Mouse (Mus musculus): Measurements from ENCODE around the gene Igflr1. TPM values are rescaled to one million over a fixed set of nuclear protein-coding genes. Genes with fewer than 3 reads are reported as not detected.
A peak's percentile ranks its signal among the peaks of the same experiment; 100 is the strongest.

The Igflr1 gene
- 4.3 and 4.8 TPM in 2 replicates for polyA plus RNA-seq (2015; fragmentation: Nextera tagmentation; extraction: Ambion mirVana)

DNA sequence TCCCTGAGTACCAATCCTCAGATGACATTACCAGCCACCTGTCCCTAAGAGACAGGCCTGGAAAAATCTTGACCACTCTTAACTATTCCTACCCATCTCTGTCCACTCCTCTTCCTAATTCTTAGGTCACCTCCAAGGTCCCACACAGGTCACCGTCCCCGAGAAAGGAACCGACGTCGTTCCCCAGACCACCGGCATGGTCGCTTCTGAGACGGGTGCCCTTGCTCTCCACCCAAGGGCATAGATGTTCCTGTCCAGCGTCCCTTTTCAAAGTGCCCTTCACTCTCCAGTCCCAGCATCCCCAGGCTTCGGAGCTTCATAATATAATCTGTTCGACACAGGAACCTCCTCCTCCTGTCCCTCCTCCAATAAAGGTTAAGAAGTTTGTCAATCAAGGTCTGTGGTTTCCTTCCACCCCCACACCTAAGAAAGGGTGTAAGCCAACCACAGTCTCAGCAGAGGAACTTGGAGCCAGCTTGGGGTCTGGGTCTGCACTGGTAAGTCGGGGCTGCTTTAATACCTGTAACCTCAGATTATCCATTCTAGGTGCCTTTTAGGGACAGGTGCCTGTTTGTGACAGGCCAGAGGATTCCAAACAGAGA, at the start of gene Igflr1:
Gene Igflr1 (plus strand): TSS at position 458 of the 602 bp plus-strand sequence.
- peaks cover 52% of the 10 kb centered on the region for H3K36me3 ChIP-seq
- no peaks in the 10 kb centered on the region for H3K9me3 ChIP-seq
- peak within 1 kb of the TSS; percentile 76 for H3K4me3 ChIP-seq
- peak within 1 kb of the TSS; percentile 83 for H3K9ac ChIP-seq
- no peak within 1 kb of the TSS for H3K27ac ChIP-seq
- H3K4me1 ChIP-seq: peaks cover 22% of the 10 kb centered on the region
- H3K27me3 ChIP-seq: no peaks in the 10 kb centered on the region
- no peak for ATAC-seq (ENCODE audit: insufficient number of reproducible peaks, insufficient read depth, low FRiP score, low TSS enrichment, low read depth)
- peak within 1 kb of the TSS; percentile 82 for H3K4me2 ChIP-seq
- WGBS: 94% methylated on average over 12 of the region's 12 CpGs

DNA sequence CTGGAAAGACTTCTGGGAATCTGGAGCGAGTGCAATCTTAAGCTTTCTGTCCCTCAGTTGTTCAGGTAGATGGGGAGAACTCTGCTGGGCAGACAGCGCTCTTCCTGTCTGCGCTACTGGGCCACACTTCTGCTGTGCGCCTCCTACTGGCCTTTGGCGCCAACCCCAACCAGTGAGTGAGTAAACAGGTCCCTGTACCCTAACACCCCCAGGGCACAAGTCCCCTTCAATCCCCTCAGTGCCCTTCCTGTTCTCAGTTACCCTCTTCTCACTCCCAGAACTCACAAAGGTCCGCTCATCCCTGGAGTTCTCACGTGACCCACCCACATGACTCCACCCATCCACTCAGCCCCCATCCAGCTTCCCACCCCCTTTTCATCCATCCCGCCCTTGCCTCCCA, 46.9 kb upstream of the Igflr1 start:
- ATAC-seq (ENCODE audit: insufficient number of reproducible peaks, insufficient read depth, low FRiP score, low TSS enrichment, low read depth): no peak
- WGBS: 30% methylated on average over 8 of the region's 8 CpGs

DNA sequence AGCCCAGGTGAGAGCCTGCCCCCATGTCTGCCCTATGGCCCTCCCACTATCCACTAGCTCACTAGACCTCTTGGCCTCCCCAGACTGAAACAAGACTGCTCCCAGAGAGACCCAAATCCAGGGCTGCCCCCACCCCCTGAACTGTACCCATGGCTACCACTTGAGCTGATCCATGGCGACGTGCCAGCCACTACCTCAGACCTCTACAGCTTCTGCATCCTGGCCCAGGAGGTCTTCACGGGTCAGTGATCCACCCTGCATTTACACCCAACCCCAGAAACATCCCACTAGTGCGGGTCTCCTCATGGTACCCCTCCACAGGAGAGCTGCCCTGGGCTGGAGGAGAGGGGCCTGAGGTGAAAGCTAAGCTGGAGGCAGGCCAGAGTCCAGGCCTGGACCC, 44.8 kb upstream of the Igflr1 start:
- 76% methylated on average over 4 of the region's 4 CpGs for WGBS
- no peak for ATAC-seq (ENCODE audit: insufficient number of reproducible peaks, insufficient read depth, low FRiP score, low TSS enrichment, low read depth)
- Histone ChIP-seq H3K36me3 (peaks cover 30% of the 10 kb centered on the region), H3K27ac (no peak overlapping the region), H3K9ac (no peak overlapping the region), H3K9me3 (no peaks in the 10 kb centered on the region), H3K4me1 (0 out of 2 replicates have a peak, but pooled peaks cover 3% of the 10 kb centered on the region), H3K4me2 (no peak overlapping the region), H3K4me3 (no peak overlapping the region), H3K27me3 (no peaks in the 10 kb centered on the region)

More for the DNA sequence above, 46.9 kb upstream of the Igflr1 start:
- Histone ChIP-seq H3K36me3 (peaks cover 10% of the 10 kb centered on the region), H3K4me2 (no peak overlapping the region), H3K9ac (no peak overlapping the region; the same call in 1 of the 2 replicates), H3K27me3 (no peaks in the 10 kb centered on the region), H3K9me3 (no peaks in the 10 kb centered on the region), H3K4me3 (no peak overlapping the region), H3K4me1 (0 out of 2 replicates have a peak, but pooled peaks cover 3% of the 10 kb centered on the region), H3K27ac (no peak overlapping the region)

DNA sequence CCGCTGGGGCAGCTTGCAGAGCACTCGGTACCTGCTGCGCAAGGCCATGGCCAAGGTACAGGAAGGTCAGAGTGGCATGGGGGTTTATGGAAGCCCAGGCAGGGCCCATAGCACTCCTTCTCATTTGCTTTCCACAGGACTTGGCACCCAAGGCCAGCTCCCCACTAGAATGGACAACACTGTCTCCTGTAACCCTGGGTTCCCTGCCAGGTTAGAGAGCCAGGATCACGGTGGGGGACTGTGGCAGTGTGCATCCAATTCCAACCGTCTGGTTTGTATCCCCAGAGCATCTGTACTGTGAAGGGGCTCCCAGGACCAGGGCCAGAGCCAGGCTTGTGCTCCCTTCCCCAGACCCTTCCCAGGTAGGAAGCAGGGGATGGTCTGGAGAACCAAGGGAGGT, 44.4 kb upstream of the Igflr1 start:
- no peak overlapping the region for H3K9ac ChIP-seq
- no peak overlapping the region for H3K4me3 ChIP-seq
- H3K27ac ChIP-seq: 0 out of 2 replicates have a peak overlapping the region, but pooled peaks have one; percentile 11
- no peaks in the 10 kb centered on the region for H3K27me3 ChIP-seq
- no peaks in the 10 kb centered on the region for H3K9me3 ChIP-seq
- peaks cover 35% of the 10 kb centered on the region for H3K36me3 ChIP-seq
- 67% methylated on average over 5 of the region's 5 CpGs for WGBS
- no peak overlapping the region for H3K4me2 ChIP-seq
- H3K4me1 ChIP-seq: peaks cover 6% of the 10 kb centered on the region
- no peak for ATAC-seq (ENCODE audit: insufficient number of reproducible peaks, insufficient read depth, low FRiP score, low TSS enrichment, low read depth)

DNA sequence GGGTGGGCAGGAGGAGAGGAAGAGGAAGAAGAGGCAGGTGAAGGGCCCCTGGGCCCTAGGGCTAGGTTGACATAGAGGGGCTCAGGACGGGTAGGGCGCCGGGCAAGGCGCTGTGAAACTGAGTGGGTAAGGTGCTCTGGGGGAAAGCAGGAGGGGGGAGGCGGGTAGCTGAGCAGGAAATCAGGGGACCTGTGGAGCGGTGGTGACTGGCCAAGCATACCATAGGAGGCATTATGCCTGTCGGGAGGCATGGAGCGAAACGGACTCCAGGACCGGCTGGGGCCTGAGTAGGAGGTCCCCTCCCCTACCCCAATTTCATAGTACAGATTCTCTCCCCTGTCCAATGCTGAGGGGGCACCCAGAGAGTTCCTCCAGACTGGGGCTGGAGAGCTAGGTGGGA, 42.4 kb upstream of the Igflr1 start:
- Histone ChIP-seq H3K4me1 (peaks cover 20% of the 10 kb centered on the region), H3K27me3 (no peaks in the 10 kb centered on the region), H3K27ac (no peak overlapping the region), H3K9me3 (no peaks in the 10 kb centered on the region), H3K4me2 (no peak overlapping the region), H3K9ac (no peak overlapping the region), H3K36me3 (peaks cover 54% of the 10 kb centered on the region), H3K4me3 (no peak overlapping the region)
- 88% methylated on average over 10 of the region's 10 CpGs for WGBS
- ATAC-seq (ENCODE audit: insufficient number of reproducible peaks, insufficient read depth, low FRiP score, low TSS enrichment, low read depth): no peak

DNA sequence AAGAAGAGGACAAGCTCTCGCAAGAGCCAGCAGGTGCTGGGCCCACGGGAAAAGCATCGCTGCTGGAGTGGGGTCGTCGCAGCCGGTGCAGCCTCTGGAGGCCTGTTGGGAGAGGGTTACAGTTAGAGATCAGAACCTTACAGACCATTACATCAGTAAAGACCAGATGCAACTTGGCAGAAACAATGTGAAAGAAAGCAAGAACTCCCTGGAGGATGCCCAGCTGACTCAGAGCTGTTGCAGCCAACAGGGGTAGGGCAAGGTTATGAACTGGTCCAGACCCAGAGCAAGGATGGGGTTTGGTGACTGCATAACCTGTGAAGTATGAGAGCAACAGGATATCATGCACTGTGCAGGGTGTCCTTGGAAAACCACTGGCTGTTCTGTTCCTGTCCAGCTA, 40.7 kb upstream of the Igflr1 start:
- Histone ChIP-seq H3K4me1 (peaks cover 20% of the 10 kb centered on the region), H3K27ac (no peak overlapping the region), H3K36me3 (peaks cover 70% of the 10 kb centered on the region), H3K27me3 (no peaks in the 10 kb centered on the region), H3K4me3 (no peak overlapping the region), H3K9me3 (no peaks in the 10 kb centered on the region), H3K4me2 (no peak overlapping the region), H3K9ac (no peak overlapping the region)
- ATAC-seq (ENCODE audit: insufficient number of reproducible peaks, insufficient read depth, low FRiP score, low TSS enrichment, low read depth): no peak
- 83% methylated on average over 6 of the region's 6 CpGs for WGBS

DNA sequence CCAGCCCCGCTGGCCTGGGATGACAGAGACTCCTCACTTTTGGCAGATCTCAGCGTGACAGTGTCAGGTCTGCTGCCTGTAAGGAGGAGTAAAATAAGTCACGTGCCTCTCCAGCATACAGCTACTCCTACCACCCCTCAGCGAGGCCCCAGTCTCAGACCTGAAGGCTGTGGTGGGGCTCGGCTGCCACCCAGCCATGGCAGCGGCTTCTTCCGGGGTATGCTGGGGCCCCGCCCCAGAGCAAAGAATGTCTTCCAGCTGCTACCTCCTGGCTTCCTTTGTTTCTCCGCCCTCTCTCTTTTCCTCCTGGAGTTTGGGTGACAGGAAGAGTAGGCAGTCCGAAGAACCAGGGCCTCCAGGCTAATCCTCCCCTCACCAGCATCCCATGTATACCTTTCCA, 39.3 kb upstream of the Igflr1 start:
- Histone ChIP-seq H3K36me3 (peaks cover 84% of the 10 kb centered on the region), H3K27ac (peak overlapping the region; percentile 84), H3K9me3 (no peaks in the 10 kb centered on the region), H3K4me3 (peak overlapping the region; percentile 27), H3K4me2 (peak overlapping the region; percentile 53), H3K9ac (peak overlapping the region; percentile 64), H3K27me3 (no peaks in the 10 kb centered on the region), H3K4me1 (peaks cover 20% of the 10 kb centered on the region)
- 14% methylated on average over 10 of the region's 10 CpGs for WGBS
- no peak for ATAC-seq (ENCODE audit: insufficient number of reproducible peaks, insufficient read depth, low FRiP score, low TSS enrichment, low read depth)

DNA sequence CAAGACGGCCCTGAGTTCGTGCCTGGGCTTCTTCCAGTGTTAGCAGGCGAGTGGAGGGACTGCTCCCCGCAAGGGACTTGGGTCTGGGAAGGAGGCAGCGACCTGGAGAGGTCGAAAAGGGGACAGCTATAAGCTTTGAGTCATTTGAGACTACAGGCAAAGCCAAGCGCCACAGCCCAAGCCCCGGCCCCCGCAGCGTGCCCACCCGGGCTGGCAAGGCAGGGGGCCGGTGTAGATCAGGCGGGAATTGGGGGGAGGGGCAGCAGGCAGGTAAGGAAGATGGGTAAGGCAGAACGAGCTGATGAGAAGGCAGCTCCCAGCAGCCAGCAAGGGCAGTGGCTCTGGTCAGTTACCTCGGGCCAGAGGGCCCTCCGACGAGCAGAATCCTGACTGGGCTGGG, 38.8 kb upstream of the Igflr1 start:
- Histone ChIP-seq H3K36me3 (peaks cover 88% of the 10 kb centered on the region), H3K27me3 (no peaks in the 10 kb centered on the region), H3K9me3 (no peaks in the 10 kb centered on the region), H3K27ac (peak overlapping the region; percentile 84), H3K4me1 (peaks cover 23% of the 10 kb centered on the region), H3K4me2 (peak overlapping the region; percentile 53), H3K4me3 (peak overlapping the region; percentile 27), H3K9ac (peak overlapping the region; percentile 64)
- 11% methylated on average over 17 of the region's 17 CpGs for WGBS
- ATAC-seq (ENCODE audit: insufficient number of reproducible peaks, insufficient read depth, low FRiP score, low TSS enrichment, low read depth): no peak

DNA sequence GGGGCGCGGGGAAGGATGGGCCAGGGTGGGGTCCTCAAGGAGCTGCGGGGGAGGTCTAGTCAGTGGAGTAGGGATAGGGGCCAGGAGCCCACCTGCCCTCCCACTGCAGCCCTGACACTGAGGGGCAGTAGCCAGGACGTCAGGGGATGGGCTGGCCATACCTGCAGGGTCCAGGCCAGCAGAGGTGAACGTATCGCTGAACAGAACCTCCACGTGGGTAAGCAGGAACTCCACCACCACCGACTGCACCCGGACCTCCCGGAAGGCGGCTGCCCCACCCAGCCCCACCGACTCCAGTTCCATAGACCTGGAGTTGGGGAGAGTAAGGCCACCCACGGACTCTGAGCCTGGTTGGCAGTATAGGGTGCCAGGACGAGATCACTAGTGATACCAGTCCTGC, 38.2 kb upstream of the Igflr1 start:
- Histone ChIP-seq H3K27me3 (no peaks in the 10 kb centered on the region), H3K27ac (peak overlapping the region; percentile 84), H3K9me3 (no peaks in the 10 kb centered on the region), H3K4me1 (peaks cover 26% of the 10 kb centered on the region), H3K4me2 (peak overlapping the region; percentile 53), H3K36me3 (peaks cover 93% of the 10 kb centered on the region), H3K4me3 (peak overlapping the region; percentile 27), H3K9ac (peak overlapping the region; percentile 64; the same call in 1 of the 2 replicates)
- 78% methylated on average over 14 of the region's 14 CpGs for WGBS
- ATAC-seq (ENCODE audit: insufficient number of reproducible peaks, insufficient read depth, low FRiP score, low TSS enrichment, low read depth): no peak

DNA sequence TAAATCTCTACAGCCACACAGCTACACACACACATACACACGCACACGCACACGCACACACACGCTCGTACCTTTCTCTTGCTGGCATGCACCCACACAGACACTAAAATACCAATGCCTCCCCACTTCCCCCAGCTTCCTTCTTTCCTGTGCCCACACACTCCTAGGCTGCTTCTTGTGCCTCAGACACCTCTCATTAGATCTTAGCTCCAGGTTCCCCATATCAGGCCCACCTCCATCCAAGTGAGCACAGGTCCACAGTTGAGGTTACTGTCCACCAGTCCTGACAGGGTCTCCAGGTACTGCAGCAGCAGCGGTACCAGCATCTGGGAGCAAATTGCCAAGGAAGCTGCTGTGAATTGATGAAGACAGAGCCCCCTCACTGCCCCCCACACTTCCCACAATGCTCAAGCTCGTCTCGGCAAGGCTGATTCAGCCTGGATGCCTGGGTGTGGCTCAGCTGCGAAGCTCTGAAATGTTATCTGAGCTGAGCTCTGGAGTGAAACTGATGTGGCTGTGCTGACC, 33.9 kb upstream of the Igflr1 start:
- H3K9ac ChIP-seq: peak overlapping the region; percentile 78
- no peaks in the 10 kb centered on the region for H3K9me3 ChIP-seq
- no peaks in the 10 kb centered on the region for H3K27me3 ChIP-seq
- no peak overlapping the region for H3K27ac ChIP-seq
- no peak overlapping the region for H3K4me2 ChIP-seq
- no peak for ATAC-seq (ENCODE audit: insufficient number of reproducible peaks, insufficient read depth, low FRiP score, low TSS enrichment, low read depth)
- peaks cover 57% of the 10 kb centered on the region for H3K36me3 ChIP-seq
- 71% methylated on average over 9 of the region's 9 CpGs for WGBS
- peaks cover 42% of the 10 kb centered on the region for H3K4me1 ChIP-seq
- no peak overlapping the region for H3K4me3 ChIP-seq

DNA sequence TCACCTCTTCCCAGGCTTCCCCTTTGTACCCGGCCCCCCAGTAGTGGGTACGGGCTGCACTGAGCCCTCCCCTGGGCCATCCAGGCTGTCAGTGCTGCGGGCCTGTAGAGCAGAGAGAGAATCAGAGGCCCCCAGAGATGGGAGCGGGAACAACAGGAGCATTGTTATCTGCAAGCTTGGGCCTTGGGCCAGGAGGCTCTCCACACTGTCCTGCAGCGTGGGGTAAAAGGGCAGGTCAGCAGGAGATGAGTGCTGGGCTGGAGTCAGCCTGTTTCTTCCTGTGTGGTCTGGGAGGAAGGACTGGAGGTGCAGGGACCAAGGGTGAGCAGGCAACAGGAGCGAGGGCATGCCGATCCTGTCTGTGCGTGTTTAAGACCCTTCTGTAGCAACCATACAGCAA, 32.3 kb upstream of the Igflr1 start:
- no peak for ATAC-seq (ENCODE audit: insufficient number of reproducible peaks, insufficient read depth, low FRiP score, low TSS enrichment, low read depth)
- peak overlapping the region; percentile 78 for H3K9ac ChIP-seq
- H3K27me3 ChIP-seq: no peaks in the 10 kb centered on the region
- no peak overlapping the region; the same call in 1 of the 2 replicates for H3K4me3 ChIP-seq
- WGBS: 19% methylated on average over 8 of the region's 8 CpGs
- H3K27ac ChIP-seq: no peak overlapping the region
- H3K36me3 ChIP-seq: peaks cover 43% of the 10 kb centered on the region
- no peaks in the 10 kb centered on the region for H3K9me3 ChIP-seq
- peaks cover 34% of the 10 kb centered on the region for H3K4me1 ChIP-seq
- peak overlapping the region; percentile 76 for H3K4me2 ChIP-seq

DNA sequence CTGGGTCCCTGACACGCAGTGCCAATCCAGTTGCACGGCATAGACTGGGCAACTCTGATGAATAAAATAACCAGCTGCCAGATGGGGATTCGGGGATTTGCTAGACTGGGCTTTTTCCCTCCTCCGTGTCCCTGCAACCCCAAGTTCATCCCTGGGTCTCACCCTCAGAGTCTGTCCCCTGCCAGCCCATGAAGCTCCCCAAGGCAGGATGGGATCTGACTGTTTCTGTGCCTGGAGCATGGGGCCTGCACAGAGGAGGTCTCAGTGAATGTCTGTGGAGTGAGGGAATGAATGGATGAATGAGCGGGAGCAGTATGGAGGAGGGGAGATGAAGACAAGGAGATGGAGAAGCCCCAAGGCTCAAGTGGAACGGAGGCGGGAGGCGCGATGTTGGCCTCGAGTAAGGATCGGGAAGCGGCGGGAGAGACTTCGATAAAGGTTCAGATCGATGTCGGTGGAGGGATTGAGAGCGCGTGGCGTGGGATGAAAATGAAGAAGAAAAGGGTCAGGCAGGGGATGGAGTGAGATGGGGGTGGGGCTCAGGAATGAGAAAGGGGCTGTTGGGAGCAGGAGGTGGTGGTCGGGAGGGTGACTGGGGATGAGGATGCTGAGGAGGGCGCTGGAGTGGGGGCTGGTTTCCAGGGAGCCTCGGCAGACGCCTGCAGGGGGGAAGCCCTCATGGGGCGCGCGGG, 31.1 kb upstream of the Igflr1 start:
- peak overlapping the region; percentile 71 for H3K27ac ChIP-seq
- H3K36me3 ChIP-seq: peaks cover 40% of the 10 kb centered on the region
- ATAC-seq (ENCODE audit: insufficient number of reproducible peaks, insufficient read depth, low FRiP score, low TSS enrichment, low read depth): no peak

More for the DNA sequence above, 31.1 kb upstream of the Igflr1 start:
- peak overlapping the region; percentile 78 for H3K9ac ChIP-seq
- WGBS: 6% methylated on average over 25 of the region's 26 CpGs
- H3K4me1 ChIP-seq: peaks cover 34% of the 10 kb centered on the region
- H3K4me2 ChIP-seq: peak overlapping the region; percentile 76
- H3K27me3 ChIP-seq: no peaks in the 10 kb centered on the region
- H3K9me3 ChIP-seq: no peaks in the 10 kb centered on the region
- H3K4me3 ChIP-seq: peak overlapping the region; percentile 70

Measured in embryonic facial prominence, embryonic 13.5 days (tissue).